Mouse (Mus musculus): ENCODE measurements at regions not wholly inside any gene's neighbourhood (a gene's known extent, or its start where the extent isn't known, plus 50 kb on each side); places are given as distances from the start of the nearest gene placed in this dataset.

DNA sequence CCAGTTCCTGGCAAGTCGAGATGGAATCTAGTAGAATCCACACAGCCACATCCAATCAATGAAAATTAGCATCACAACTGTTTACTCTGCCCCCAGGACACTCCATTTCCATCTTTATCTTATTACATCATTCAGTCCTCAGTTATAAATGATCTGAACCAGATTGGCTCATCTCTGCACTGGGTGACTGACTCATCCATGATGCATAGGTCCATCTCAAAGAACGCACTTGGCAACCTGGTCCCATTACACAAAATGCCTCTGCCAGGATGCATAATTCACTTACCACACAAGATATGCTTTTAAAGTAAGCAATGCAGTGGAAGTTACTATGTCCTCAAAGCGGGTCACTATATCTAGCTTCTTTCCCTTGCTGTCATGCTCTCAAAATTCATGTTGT lies 110.0 kb upstream of the Gria1 start:
- DNase-seq (ENCODE audit: inconsistent ontology term): peak; percentile 4

DNA sequence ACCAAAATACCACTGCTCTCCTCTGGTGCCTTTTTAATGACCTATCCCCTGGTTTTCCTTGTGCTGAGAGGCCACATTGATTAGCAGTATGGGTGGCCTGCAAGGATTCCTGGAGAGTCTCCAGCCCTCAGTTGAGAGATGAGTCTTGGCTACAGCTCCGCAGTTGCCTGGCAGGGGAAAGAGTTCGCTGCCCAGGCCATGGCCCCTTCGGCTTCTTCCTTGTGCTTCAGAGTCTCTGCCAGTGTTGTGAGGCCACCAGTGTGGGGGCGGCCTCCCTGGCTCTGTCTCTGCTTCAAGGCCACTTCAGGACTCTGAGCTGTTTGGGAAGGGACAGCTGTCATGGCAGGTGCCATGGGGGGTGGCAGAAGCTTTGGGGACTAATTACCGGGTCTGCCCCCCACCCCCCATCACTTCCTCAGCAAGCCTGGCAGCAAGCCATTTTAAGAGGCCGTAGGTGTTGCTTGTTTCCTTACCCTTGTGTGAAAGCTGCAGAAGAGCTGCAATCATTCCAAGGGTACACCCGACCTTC lies 85.8 kb upstream of the Gria1 start:
- DNase-seq (ENCODE audit: inconsistent ontology term): peak; percentile 70

DNA sequence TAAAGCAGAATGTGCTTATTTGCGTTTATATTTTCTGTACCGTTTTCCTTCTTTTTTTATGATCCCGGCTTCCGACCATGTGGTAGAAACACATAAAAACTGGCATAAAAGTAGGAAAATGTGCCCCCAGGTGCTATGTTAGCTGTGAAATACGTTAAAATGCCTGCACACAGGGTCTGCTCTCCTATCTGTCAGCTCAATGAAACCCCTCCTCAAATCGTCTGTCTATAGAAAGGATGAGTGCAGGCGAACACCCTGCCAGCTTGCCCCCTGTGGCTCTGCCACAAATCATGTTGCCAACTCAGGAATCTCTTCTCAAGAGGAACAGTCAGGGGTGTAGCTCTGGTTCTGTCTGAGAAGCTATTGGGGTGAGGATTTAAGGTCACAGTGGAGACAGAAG lies 78.4 kb upstream of the Gria1 start:
- no peak for DNase-seq (ENCODE audit: inconsistent ontology term)

GRCm38 (mm10) chr11:56952357-56952756 lies 58.8 kb upstream of the Gria1 start:
- no peak for DNase-seq (ENCODE audit: inconsistent ontology term)

- no peak for DNase-seq (ENCODE audit: inconsistent ontology term)
Observed at GRCm38 (mm10) chr11:56957824-56958223, 53.4 kb upstream of the Gria1 start.

Data from Muller cell, postnatal 12 days (primary cell).